Mouse (Mus musculus) ES-E14 (cell line): ENCODE data around the gene Msto1.
"Not testable (repeated sequence)": the region's sequence is repeated elsewhere in the genome, so short reads cannot be mapped to it uniquely, and the experiment has no call there.

ENCODE experiments used
- CHD2 ChIP-seq: IDR thresholded peaks from 2 replicates; pipeline ENCODE4 v1.6.1; 2014; ENCODE audit warnings: mild to moderate bottlenecking, low read depth, low read length, inconsistent platforms
- HCFC1 ChIP-seq: IDR thresholded peaks from 2 replicates; pipeline ENCODE4 v1.6.1; 2012; ENCODE audit warnings: low read length, inconsistent platforms, borderline replicate concordance; ENCODE audit not compliant: insufficient read depth
- MAFK ChIP-seq: IDR thresholded peaks from 2 replicates; pipeline ENCODE4 v1.6.1; 2014; ENCODE audit warnings: mild to moderate bottlenecking, low read depth, low read length, inconsistent platforms; ENCODE audit not compliant: insufficient read depth
- ZC3H11A ChIP-seq: IDR thresholded peaks from 2 replicates; pipeline ENCODE4 v1.6.1; 2012; ENCODE audit warnings: low read depth, mild to moderate bottlenecking, inconsistent platforms, low read length, borderline replicate concordance
- ZNF384 ChIP-seq: IDR thresholded peaks from 2 replicates; pipeline ENCODE4 v1.6.1; 2012; ENCODE audit warnings: low read depth, low read length, inconsistent platforms

GRCm38 (mm10) chr3:88866735-88867134, 47.1 kb downstream of the Msto1 start:
- TF ChIP-seq ZC3H11A, MAFK, HCFC1, ZNF384, CHD2: not testable (repeated sequence)
